Mouse (Mus musculus): ENCODE results near the gene Auts2.

Auts2 gene

GRCm38 (mm10) chr5:131563630-131564252 is 979.4 kb downstream of the Auts2 start:
- DNase-seq (ENCODE audit: low spot score), result no peak

- no peak for DNase-seq (ENCODE audit: low spot score)
Observed at GRCm38 (mm10) chr5:131560773-131561560, 982.2 kb downstream of the Auts2 start.

DNA sequence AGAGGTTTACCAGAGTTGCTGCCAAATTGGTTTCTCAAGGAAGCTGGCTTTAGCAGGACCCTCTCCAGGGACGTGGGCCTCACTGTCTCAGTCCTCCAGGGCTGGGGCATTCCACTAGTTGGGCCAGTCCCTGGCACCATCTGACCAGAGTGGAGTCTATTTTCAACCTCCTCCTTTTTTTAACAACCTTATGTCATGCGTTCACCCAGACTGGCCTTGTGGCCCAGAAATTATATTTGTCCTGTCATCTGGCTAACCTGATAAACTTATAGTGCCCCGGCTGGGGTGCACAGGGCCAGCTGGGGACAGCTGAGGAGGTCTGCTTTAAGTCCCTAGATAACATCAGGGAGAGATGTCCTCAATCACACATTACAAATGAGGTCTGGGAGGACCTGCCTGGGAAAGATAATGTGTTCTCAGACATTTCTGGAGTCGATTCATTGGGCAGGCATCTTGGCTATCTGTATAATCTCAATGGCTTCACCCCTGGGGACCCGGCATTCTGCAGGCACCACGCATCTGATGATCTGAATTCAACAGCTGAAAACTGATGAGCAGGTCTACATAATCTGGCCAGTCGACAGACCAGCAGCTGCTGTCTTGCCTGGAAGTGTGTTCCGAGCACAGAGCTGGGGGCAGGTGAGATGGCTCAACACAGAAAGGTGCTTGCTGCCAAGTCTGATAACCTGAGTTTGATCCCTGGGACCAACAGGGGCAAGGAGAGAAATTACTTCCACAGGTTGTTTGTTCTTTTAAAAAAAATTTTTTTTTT is 984.6 kb downstream of the Auts2 start:
- no peak for DNase-seq (ENCODE audit: low spot score)

- DNase-seq (ENCODE audit: low spot score), result peak; percentile 29
Observed at GRCm38 (mm10) chr5:131557591-131558385, 985.4 kb downstream of the Auts2 start.

DNA sequence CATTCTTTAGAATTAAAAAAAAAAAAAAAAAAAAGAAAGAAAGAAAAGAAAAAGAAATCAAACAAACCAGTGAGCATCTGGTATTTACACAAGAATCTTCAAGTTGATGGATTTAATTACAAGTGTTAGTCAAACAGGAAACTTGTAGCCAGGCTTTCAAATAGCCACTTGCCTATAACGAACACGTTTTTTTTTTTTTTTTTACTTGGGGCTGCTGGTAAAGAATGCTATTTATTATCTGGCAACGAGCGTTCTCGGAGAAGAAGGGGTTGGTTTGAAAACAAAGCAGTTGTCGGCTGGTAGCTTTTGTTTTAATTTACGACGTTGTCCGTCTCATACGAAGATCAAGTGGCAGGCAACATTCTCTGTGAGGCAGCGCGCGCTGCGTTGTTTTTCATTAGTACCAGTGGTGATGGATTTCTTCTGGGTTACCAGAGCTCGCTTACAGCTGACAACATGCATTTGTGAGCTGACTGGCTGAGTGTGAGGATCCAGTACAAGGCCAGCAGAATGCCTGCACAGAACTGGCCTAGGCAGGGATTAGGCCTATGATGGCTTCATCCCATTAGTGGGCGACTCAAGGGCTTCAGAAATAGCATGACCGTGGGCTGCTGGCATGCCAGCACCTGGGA is 994.1 kb downstream of the Auts2 start:
- no peak for DNase-seq (ENCODE audit: low spot score)

DNA sequence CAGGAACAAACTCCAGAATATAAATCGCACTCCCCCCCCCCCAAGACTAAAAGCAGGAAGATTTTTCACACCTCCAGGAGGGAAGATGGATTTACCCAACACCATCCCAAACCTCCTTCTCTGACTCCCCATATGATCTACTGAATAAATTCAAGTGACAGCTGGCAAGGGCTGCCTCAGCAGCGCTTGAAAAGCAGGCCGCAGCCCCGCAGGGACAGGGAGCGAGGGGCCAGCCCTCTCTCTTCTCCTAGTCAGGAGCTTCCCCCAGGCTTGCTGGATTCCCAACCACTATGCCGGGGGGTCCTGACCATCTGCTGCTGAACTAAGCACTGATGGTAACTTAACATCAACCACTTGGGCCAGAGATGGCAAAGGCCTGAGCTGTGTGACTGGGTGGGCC is 995.2 kb downstream of the Auts2 start:
- DNase-seq (ENCODE audit: low spot score), result no peak

GRCm38 (mm10) chr5:131546414-131546813 is 996.7 kb downstream of the Auts2 start:
- DNase-seq (ENCODE audit: low spot score), result no peak

DNA sequence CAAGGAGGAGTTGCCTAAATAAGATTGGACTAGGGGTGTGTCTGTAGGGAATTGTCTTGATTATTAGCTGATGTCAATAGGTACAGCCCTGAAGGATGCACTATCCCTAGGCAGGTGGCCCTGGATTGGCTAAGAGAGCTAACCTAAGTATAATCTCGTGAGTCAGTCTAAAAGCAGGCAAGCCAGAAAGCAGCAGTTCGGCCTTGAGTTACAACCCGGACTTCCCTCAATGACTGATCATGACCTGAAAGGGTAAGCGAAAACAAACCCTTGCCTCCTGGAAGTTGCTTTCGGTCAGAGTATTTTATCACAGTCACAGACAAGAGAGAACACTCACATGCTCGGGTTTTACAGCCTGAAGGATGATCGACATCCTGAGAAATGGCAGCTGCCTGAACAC is 998.8 kb downstream of the Auts2 start:
- DNase-seq (ENCODE audit: low spot score), result no peak

- DNase-seq (ENCODE audit: low spot score), result peak; percentile 83
Observed at GRCm38 (mm10) chr5:131538311-131538915, 1004.7 kb downstream of the Auts2 start.

GRCm38 (mm10) chr5:131537831-131538310 is 1005.3 kb downstream of the Auts2 start:
- peak; percentile 58 for DNase-seq (ENCODE audit: low spot score)

DNA sequence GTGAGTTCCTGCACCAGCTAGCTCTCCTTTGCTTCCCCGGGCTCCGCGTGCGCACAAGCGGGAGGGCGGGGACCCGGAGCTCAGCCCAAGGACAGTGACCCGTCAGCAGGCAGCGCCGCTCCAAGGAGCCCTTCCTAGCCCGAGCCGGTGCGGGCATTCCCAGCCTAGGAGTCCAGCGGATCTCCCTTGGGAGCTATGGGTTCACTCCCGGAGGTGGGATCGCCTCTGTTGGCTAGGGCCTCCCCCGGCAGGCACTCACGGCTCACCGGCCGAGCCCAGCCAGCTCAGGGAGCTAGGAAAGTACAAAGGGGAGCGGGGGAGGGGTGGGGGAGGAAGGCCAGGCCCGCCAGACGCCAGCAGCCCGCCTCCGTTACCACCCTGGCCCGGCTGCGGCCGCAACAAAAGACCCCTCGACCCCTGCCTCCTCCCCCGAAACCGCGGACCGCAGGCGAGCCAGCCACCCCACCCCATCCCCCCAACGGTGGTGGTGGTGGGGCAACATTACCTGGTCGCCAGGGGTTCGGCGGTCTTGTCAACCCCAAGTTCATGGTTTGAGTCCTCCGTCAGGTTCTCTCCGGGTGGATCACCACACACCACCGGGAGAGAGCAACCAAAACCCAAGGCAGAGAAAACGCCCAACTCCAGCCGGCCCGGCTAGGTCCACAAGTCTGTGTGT is 1005.9 kb downstream of the Auts2 start:
- peak; percentile 74 for DNase-seq (ENCODE audit: low spot score)

DNA sequence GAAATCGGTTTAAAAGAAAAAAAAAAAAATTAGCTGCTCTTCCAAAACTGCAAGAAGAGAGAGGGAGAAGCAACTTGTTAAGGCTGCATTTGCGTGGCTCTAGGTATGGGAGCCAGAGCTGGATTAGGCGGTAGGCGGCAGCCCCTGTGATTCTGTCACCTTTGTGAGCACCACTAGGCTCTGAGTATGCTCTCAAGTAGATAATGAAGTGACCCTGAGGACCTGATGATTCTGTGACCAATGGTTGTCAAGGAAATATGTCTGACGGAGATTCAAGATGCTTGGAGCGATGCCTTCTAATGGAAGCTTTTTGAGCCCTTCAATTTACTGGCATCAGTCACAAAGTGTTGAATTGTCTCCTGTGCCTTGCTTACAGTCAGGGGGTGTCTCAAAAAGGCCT is 1007.4 kb downstream of the Auts2 start:
- no peak for DNase-seq (ENCODE audit: low spot score)

DNA sequence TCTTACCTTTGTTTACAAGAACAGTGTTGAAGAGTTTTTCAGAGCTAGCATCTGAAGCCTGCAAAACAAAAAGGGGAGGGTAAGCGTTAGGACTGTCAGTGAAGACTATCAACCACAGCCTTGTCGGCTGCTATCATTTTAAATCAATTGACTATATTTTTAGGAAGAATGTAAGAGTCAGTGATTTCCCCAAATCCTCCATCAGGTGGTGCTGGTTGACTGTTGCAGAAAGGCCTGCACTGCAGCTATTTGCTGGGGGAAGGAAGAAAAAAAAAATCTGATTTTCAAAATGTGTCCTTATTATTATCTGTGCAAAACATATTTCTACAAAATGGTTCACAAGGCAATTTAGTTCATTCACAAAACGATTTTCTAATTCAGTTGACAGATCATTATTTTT is 1009.3 kb downstream of the Auts2 start:
- DNase-seq (ENCODE audit: low spot score), result peak; percentile 57

DNA sequence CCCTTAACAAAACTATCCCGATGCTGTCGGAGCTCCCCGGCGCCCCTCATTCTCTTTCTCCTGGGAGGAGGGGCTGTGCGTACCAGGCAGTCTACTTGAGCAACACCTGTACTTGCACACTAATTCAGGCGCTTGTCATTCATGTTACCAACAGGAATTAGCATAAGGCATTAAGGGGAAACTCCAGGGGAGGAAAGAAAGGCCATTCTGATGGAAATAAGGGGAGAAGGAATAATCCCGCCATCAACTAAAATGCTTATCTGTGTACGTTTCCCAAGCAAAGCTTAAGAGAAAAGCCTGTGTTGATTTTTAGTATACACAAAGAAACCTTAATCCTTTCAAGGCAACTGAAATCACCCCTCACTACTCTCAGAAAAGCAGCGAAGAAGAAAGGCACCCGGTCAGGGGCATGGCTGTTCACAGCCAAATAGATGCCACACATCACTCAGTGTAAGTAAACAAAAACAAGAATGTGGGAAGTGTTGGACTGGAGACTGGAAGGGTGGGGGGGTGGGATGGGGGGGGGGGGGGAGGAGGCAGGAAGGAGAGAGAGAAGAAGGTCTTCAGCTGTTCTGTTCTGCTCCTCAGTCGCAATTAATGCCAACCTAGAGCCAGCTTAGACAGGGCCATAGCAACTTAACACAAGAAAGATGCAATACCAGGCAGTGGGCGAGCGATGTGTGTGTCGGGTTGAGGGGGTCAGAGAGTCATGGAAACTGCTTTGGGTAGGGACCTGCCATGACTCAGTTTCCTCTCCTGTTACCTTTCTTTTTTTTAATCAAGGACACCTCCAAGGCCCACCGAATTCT is 1011.2 kb downstream of the Auts2 start:
- DNase-seq (ENCODE audit: low spot score), result no peak

- DNase-seq (ENCODE audit: low spot score), result no peak
Observed at GRCm38 (mm10) chr5:131530828-131531227, 1012.3 kb downstream of the Auts2 start.

DNA sequence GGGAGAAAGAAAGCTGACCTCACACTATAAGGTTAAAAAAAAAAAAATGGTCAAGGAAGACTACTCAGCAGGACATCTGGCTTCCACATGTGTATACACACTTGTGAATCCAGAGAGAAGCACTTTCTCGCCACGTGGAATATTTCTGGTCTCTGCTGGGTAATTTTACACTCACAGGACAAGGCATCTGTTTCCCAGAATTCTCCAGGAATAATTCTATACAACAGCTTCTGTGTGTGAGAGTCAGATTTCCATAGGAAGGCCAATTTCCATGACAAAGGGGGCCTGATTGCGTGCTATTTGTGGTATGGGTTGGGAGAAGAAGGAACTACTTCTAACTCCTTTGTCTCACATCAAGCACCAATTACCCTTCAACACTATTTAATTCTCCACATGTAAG is 1016.5 kb downstream of the Auts2 start:
- no peak for DNase-seq (ENCODE audit: low spot score)

- no peak for DNase-seq (ENCODE audit: low spot score)
Observed at GRCm38 (mm10) chr5:131524900-131525465, 1018.2 kb downstream of the Auts2 start.

DNA sequence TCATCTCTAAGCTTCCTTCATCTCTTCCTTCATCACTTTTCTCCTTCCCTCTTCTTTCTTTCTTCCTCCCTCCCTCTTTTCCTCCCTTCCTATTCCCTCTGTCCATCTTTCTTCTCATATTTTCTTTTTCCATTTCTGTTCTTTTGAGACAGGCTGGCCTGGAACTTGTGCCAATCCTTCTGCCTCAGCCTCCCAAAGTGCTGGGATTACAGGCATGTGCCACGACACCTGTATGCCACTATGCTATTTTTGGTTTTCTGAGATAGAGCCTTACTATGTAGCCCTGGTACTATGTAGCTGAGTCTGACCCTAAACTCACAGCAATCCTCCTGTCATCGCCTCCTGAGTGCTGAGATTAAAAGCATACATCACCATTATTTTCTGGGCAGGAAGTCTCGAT is 1023.6 kb downstream of the Auts2 start:
- DNase-seq (ENCODE audit: low spot score), result no peak

GRCm38 (mm10) chr5:131517677-131518076 is 1025.5 kb downstream of the Auts2 start:
- no peak for DNase-seq (ENCODE audit: low spot score)

All from urinary bladder, postnatal 14 days (tissue).